Mouse (Mus musculus) MEL (cell line): Measurements from ENCODE around the gene Pck2. TPM values are rescaled to one million over a fixed set of nuclear protein-coding genes. Genes with fewer than 3 reads are reported as not detected.

ENCODE experiments used
- DNase-seq: peaks from one replicate; pipeline ENCODE4 v3.0.0; 2011; ENCODE audit warnings: low read depth, low spot score
- H3K27ac ChIP-seq: 2 replicates; pipeline ENCODE4 v1.5.1; 2012; ENCODE audit warnings: low read depth, mild to moderate bottlenecking, control low read depth, low read length, moderate library complexity; ENCODE audit not compliant: control insufficient read depth
- H3K27me3 ChIP-seq, 2 experiments: fragments of 150-350 bp in 1 of 2; sonication (generic) in 1 of 2; 2 replicates each; pipeline ENCODE4 v1.6.1; 2012; ENCODE audit warnings: low read length in 2 of 2, mild to moderate bottlenecking in 2 of 2, improper control_type of control experiment in 1 of 2, moderate library complexity in 1 of 2; ENCODE audit not compliant: insufficient read depth in 2 of 2, control insufficient read depth in 1 of 2
- H3K36me3 ChIP-seq, 2 experiments: 2 replicates each; pipeline ENCODE4 v1.6.1; 2012 to 2014; ENCODE audit warnings: low read length in 2 of 2, improper control_type of control experiment in 1 of 2, inconsistent platforms in 1 of 2, mild to moderate bottlenecking in 1 of 2; ENCODE audit not compliant: insufficient read depth in 2 of 2, control insufficient read depth in 1 of 2
- H3K4me1 ChIP-seq, 2 experiments: fragments of 150-350 bp in 1 of 2; sonication (generic) in 1 of 2; 2 replicates each; pipeline ENCODE4 v1.6.1; 2012; ENCODE audit warnings: low read length in 2 of 2, improper control_type of control experiment in 1 of 2, mild to moderate bottlenecking in 1 of 2; ENCODE audit not compliant: insufficient read depth in 2 of 2, control insufficient read depth in 1 of 2
- H3K4me3 ChIP-seq, 2 experiments: fragments of 150-350 bp in 1 of 2; sonication (generic) in 1 of 2; 2 replicates each; pipeline ENCODE4 v1.5.1; 2012; ENCODE audit warnings: low read depth in 2 of 2, low read length in 2 of 2, mild to moderate bottlenecking in 2 of 2, moderate library complexity in 2 of 2, control low read depth in 1 of 2, improper control_type of control experiment in 1 of 2; ENCODE audit not compliant: control insufficient read depth in 1 of 2, insufficient read depth in 1 of 2
- H3K79me2 ChIP-seq: 2 replicates; pipeline ENCODE4 v1.6.1; 2012; ENCODE audit warnings: mild to moderate bottlenecking, low read length, moderate library complexity; ENCODE audit not compliant: control insufficient read depth, poor library complexity, insufficient read depth
- H3K9ac ChIP-seq: 2 replicates; pipeline ENCODE4 v1.6.1; 2012; ENCODE audit warnings: low read depth, mild to moderate bottlenecking, control low read depth, low read length, moderate library complexity; ENCODE audit not compliant: control insufficient read depth, poor library complexity, severe bottlenecking
- H3K9me3 ChIP-seq: fragments of 150-350 bp; sonication (generic); replicated peaks from 2 replicates; pipeline ENCODE4 v1.6.1; 2012; ENCODE audit warnings: mild to moderate bottlenecking, low read length, improper control_type of control experiment, moderate library complexity; ENCODE audit not compliant: insufficient read depth
- BHLHE40 ChIP-seq: IDR thresholded peaks from 2 replicates; pipeline ENCODE4 v1.6.1; 2012; ENCODE audit warnings: low read depth, mild to moderate bottlenecking, inconsistent platforms, low read length, improper control_type of control experiment, borderline replicate concordance
- CHD1 ChIP-seq: IDR thresholded peaks from 2 replicates; pipeline ENCODE4 v1.6.1; 2012; ENCODE audit warnings: low read depth, mild to moderate bottlenecking, inconsistent platforms, low read length, improper control_type of control experiment
- CTCF ChIP-seq, 3 experiments: IDR thresholded peaks in 2 of 3; conservative IDR thresholded peaks in 1 of 3; 2 replicates each; pipeline ENCODE4 v1.5.1; 2011 to 2012; ENCODE audit warnings: low read length in 3 of 3, low read depth in 2 of 3, mild to moderate bottlenecking in 2 of 3, improper control_type of control experiment in 1 of 3, inconsistent platforms in 1 of 3, mixed read lengths in 1 of 3, moderate library complexity in 1 of 3; ENCODE audit not compliant: control insufficient read depth in 1 of 3, insufficient read depth in 1 of 3, poor library complexity in 1 of 3, severe bottlenecking in 1 of 3
- E2F4 ChIP-seq: IDR thresholded peaks from 2 replicates; pipeline ENCODE4 v1.6.1; 2011; ENCODE audit warnings: low read depth, low read length, improper control_type of control experiment, borderline replicate concordance
- EP300 ChIP-seq, 2 experiments: IDR thresholded peaks; 2 replicates each; pipeline ENCODE4 v1.6.1; 2011; ENCODE audit warnings: improper control_type of control experiment in 2 of 2, low read length in 2 of 2, low read depth in 1 of 2, mild to moderate bottlenecking in 1 of 2
- ETS1 ChIP-seq: IDR thresholded peaks from 2 replicates; pipeline ENCODE4 v1.6.1; 2012; ENCODE audit warnings: low read depth, mild to moderate bottlenecking, inconsistent platforms, low read length, improper control_type of control experiment, moderate library complexity
- GATA1 ChIP-seq: IDR thresholded peaks from 2 replicates; pipeline ENCODE4 v1.6.1; 2011; ENCODE audit warnings: low read depth, low read length, improper control_type of control experiment
- HCFC1 ChIP-seq: IDR thresholded peaks from 2 replicates; pipeline ENCODE4 v1.6.1; 2012; ENCODE audit warnings: low read depth, mild to moderate bottlenecking, inconsistent platforms, low read length, improper control_type of control experiment, moderate library complexity
- JUND ChIP-seq: IDR thresholded peaks from 2 replicates; pipeline ENCODE4 v1.6.1; 2011; ENCODE audit warnings: low read depth, mild to moderate bottlenecking, improper control_type of control experiment, low read length
- KAT2A ChIP-seq: conservative IDR thresholded peaks from 2 replicates; pipeline ENCODE4 v1.6.1; 2012; ENCODE audit warnings: low read depth, low read length, improper control_type of control experiment, inconsistent platforms
- MAFK ChIP-seq: IDR thresholded peaks from 2 replicates; pipeline ENCODE4 v1.6.1; 2011; ENCODE audit warnings: low read depth, mild to moderate bottlenecking, low read length, improper control_type of control experiment, borderline replicate concordance
- MAZ ChIP-seq: IDR thresholded peaks from 2 replicates; pipeline ENCODE4 v1.6.1; 2012; ENCODE audit warnings: low read depth, mild to moderate bottlenecking, inconsistent platforms, low read length, improper control_type of control experiment
- MEF2A ChIP-seq: IDR thresholded peaks from 2 replicates; pipeline ENCODE4 v1.6.1; 2014; ENCODE audit warnings: low read depth, mild to moderate bottlenecking, inconsistent platforms, low read length, improper control_type of control experiment; ENCODE audit not compliant: poor library complexity, insufficient replicate concordance, severe bottlenecking; ENCODE audit errors: extremely low read depth
- MYB ChIP-seq: IDR thresholded peaks from 2 replicates; pipeline ENCODE4 v1.6.1; 2011; ENCODE audit warnings: mild to moderate bottlenecking, low read depth, low read length, improper control_type of control experiment
- NELFE ChIP-seq: IDR thresholded peaks from 2 replicates; pipeline ENCODE4 v1.6.1; 2011; ENCODE audit warnings: low read depth, low read length, improper control_type of control experiment
- POLR2A ChIP-seq, 2 experiments: IDR thresholded peaks; 2 replicates each; pipeline ENCODE4 v1.6.1; 2011 to 2012; ENCODE audit warnings: low read length in 2 of 2, mild to moderate bottlenecking in 2 of 2, control low read depth in 1 of 2, improper control_type of control experiment in 1 of 2, low read depth in 1 of 2, moderate library complexity in 1 of 2; ENCODE audit not compliant: control insufficient read depth in 1 of 2, insufficient read depth in 1 of 2, poor library complexity in 1 of 2
- POLR2AphosphoS2 ChIP-seq: IDR thresholded peaks from 2 replicates; pipeline ENCODE4 v1.6.1; 2011; ENCODE audit warnings: low read length, improper control_type of control experiment
- POLR2AphosphoS5 ChIP-seq: IDR thresholded peaks from 2 replicates; pipeline ENCODE4 v1.6.1; 2012; ENCODE audit warnings: low read depth, borderline replicate concordance, mild to moderate bottlenecking, inconsistent platforms, low read length, moderate library complexity, mixed read lengths
- RAD21 ChIP-seq: IDR thresholded peaks from 2 replicates; pipeline ENCODE4 v1.6.1; 2011; ENCODE audit warnings: mild to moderate bottlenecking, low read depth, low read length, improper control_type of control experiment
- RCOR1 ChIP-seq: IDR thresholded peaks from 2 replicates; pipeline ENCODE4 v1.6.1; 2012; ENCODE audit warnings: low read depth, mild to moderate bottlenecking, inconsistent platforms, low read length, improper control_type of control experiment
- SMC3 ChIP-seq: IDR thresholded peaks from 2 replicates; pipeline ENCODE4 v1.6.1; 2011; ENCODE audit warnings: low read depth, low read length, improper control_type of control experiment
- TBP ChIP-seq: IDR thresholded peaks from 2 replicates; pipeline ENCODE4 v1.8.0; 2011; ENCODE audit warnings: low read depth, low read length, improper control_type of control experiment
- TCF12 ChIP-seq: IDR thresholded peaks from 2 replicates; pipeline ENCODE4 v1.6.1; 2014; ENCODE audit warnings: low read depth, mild to moderate bottlenecking, inconsistent platforms, low read length, improper control_type of control experiment, moderate library complexity
- USF1 ChIP-seq: IDR thresholded peaks from 2 replicates; pipeline ENCODE4 v1.6.1; 2014; ENCODE audit warnings: low read depth, mild to moderate bottlenecking, inconsistent platforms, low read length, improper control_type of control experiment, moderate library complexity
- USF2 ChIP-seq, 2 experiments: IDR thresholded peaks; 2 replicates each; pipeline ENCODE4 v1.6.1; 2011 to 2012; ENCODE audit warnings: improper control_type of control experiment in 2 of 2, low read length in 2 of 2, borderline replicate concordance in 1 of 2, inconsistent platforms in 1 of 2, low read depth in 1 of 2, mild to moderate bottlenecking in 1 of 2; ENCODE audit not compliant: insufficient read depth in 1 of 2
- ZC3H11A ChIP-seq: IDR thresholded peaks from 2 replicates; pipeline ENCODE4 v1.6.1; 2012; ENCODE audit warnings: low read depth, mild to moderate bottlenecking, inconsistent platforms, low read length, improper control_type of control experiment
- ZKSCAN1 ChIP-seq: IDR thresholded peaks from 2 replicates; pipeline ENCODE4 v1.6.1; 2012; ENCODE audit warnings: low read depth, mild to moderate bottlenecking, inconsistent platforms, low read length, improper control_type of control experiment, moderate library complexity
- ZNF384 ChIP-seq: IDR thresholded peaks from 2 replicates; pipeline ENCODE4 v1.6.1; 2012; ENCODE audit warnings: low read depth, mild to moderate bottlenecking, inconsistent platforms, low read length, improper control_type of control experiment
- polyA plus RNA-seq, 2 experiments: library from polyadenylated mRNA; stranded (reverse) in 1 of 2; unstranded in 1 of 2; fragments of >175 nt in 1 of 2; fragments of >200 nt in 1 of 2; gene quantifications; 2 replicates each; pipeline versions ENCODE4 v1.2.1 to v1.2.4; 2012; ENCODE audit warnings: low replicate concordance in 2 of 2, low read depth in 1 of 2; ENCODE audit not compliant: insufficient read length in 2 of 2, insufficient read depth in 1 of 2, missing spikeins in 1 of 2
- total RNA-seq: library from RNA; depleted of rRNA; stranded (reverse); fragments of 300-350 nt; gene quantifications from 2 replicates; pipeline ENCODE4 v1.2.3, GENCODE M21; 2012

Pck2 gene
- total and polyA plus RNA-seq, 3 experiments, result 17.0 to 103 (median 63.7) TPM

DNA sequence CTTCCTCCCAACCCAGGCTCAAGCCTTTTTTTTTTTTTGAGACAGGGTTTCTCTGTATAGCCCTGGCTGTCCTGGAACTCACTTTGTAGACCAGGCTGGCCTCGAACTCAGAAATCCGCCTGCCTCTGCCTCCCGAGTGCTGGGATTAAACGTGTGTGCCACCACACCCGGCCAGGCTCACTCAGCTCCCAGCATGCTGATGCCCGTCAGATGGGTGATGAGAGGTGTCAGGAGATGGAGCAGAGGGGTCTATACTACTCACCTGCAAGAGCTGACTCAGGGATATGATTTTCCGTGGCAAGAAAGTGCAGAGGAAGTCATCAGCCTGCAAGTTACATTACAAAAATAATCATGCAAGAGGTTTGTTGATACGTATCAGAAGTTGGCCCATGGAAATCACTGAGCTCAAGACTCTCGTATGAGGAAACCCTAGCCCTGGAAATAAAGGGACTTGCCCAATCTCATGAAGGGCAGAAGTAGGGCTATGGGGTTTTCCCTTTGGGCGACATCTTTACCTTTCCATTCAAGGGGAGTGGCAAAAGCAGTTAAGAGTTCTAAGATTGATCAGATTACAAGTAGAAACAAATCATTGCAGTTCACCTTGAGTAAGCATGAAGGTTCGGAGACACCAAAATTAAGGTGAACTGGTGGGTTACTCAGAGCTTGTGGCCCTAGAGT lies 49.8 kb downstream of the Pck2 start:
- peak; percentile 35 for DNase-seq
- H3K79me2 ChIP-seq, result peaks cover 24% of the 10 kb centered on the region
- TF ChIP-seq TBP (no peak), TCF12 (no peak), RCOR1 (0 out of 2 replicates have a peak, but pooled peaks have one; percentile 8), POLR2A (IDR thresholded peaks at IDR 0.05; ENCODE audit: control insufficient read depth in 1 of 2, insufficient read depth in 1 of 2, low read depth in 1 of 2, low read length in 2 of 2, poor library complexity in 1 of 2) (no peak)
- H3K36me3 ChIP-seq, result peaks cover 3 to 30% of the 10 kb centered on the region in 2 experiments; a peak in 3 of 4 replicates
- peak overlapping the region; percentile 65 for H3K9ac ChIP-seq
- peaks cover 3 to 44% of the 10 kb centered on the region in 2 experiments for H3K4me1 ChIP-seq
- no peaks in the 10 kb centered on the region for H3K9me3 ChIP-seq
- H3K4me3 ChIP-seq, result peak overlapping the region; percentile 80 to 94
- H3K27me3 ChIP-seq, result no peaks in the 10 kb centered on the region
- peak overlapping the region; percentile 35; the same call in 1 of the 2 replicates for H3K27ac ChIP-seq

DNA sequence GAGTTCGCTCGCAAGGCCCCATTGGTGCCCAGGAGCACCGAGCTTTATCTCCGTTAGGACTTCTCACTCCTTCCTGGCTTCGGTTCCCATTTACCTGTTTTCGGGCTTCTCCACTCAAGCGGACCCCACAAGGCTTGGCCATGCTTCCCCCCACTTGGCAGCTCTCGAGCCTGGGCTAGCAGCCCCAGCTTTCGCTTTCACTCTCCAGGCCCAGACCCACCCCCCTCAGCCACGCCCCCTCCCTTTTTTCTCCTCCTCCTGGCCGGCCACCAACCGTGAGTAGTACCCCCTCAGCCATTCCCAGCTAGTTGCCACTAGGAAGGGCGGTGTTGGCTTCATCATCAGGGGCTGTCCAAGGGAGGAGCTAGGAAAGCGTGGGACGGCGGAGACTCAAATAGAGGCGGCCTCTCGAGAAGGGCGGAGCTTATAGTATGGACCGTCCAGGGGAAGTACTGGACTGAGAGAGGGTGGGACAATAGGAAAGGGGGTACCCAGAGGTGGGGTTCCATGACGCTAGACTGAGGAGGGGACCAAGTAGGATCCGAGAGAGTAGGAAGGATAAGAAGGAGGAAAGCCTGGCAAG lies 50.8 kb downstream of the Pck2 start, which contains the start of gene Psme2:
Psme2 (minus strand) TSS at position 366 of the 583 bp plus-strand sequence.
- no peaks in the 10 kb centered on the region for H3K9me3 ChIP-seq
- H3K4me1 ChIP-seq, result peaks cover 3 to 39% of the 10 kb centered on the region in 2 experiments
- H3K4me3 ChIP-seq, result peak within 1 kb of the TSS; percentile 80 to 94
- peaks cover 24% of the 10 kb centered on the region for H3K79me2 ChIP-seq
- peaks cover 3 to 25% of the 10 kb centered on the region in 2 experiments; a peak in 3 of 4 replicates for H3K36me3 ChIP-seq
- H3K27me3 ChIP-seq, result no peaks in the 10 kb centered on the region
- H3K27ac ChIP-seq, result peak within 1 kb of the TSS; percentile 86
- peak within 1 kb of the TSS; percentile 82 for H3K9ac ChIP-seq
- DNase-seq, result peak; percentile 98
- TF ChIP-seq MAFK, result no peak
- no peak for TF ChIP-seq ZC3H11A
- TF ChIP-seq GATA1, result no peak
- TF ChIP-seq POLR2AphosphoS5, result no peak
- TF ChIP-seq USF2 (IDR thresholded peaks at IDR 0.05; ENCODE audit: borderline replicate concordance in 1 of 2, insufficient read depth in 1 of 2, low read depth in 1 of 2, low read length in 2 of 2), result no peak
- TF ChIP-seq RCOR1, result no peak
- TF ChIP-seq CHD1, result no peak
- 0 out of 2 replicates have a peak, but pooled peaks have one; percentile 56 for TF ChIP-seq ETS1
- TF ChIP-seq RAD21, result no peak
- no peak for TF ChIP-seq ZKSCAN1
- TF ChIP-seq EP300 (IDR thresholded peaks at IDR 0.05; ENCODE audit: low read depth in 1 of 2, low read length in 2 of 2), result peak in 1 of 2 experiments; percentile 0; a peak in 1 of 4 replicates
- TF ChIP-seq MEF2A, result no peak
- no peak; the same call in 1 of the 2 replicates for TF ChIP-seq HCFC1
- TF ChIP-seq SMC3, result no peak
- TF ChIP-seq NELFE, result peak; percentile 18; the same call in 1 of the 2 replicates
- no peak for TF ChIP-seq JUND
- TF ChIP-seq POLR2AphosphoS2, result peak; percentile 74
- TF ChIP-seq BHLHE40, result no peak
- peak; percentile 54 to 66; a peak in 2 of 4 replicates for TF ChIP-seq POLR2A (IDR thresholded peaks at IDR 0.05; ENCODE audit: control insufficient read depth in 1 of 2, insufficient read depth in 1 of 2, low read depth in 1 of 2, low read length in 2 of 2, poor library complexity in 1 of 2)
- TF ChIP-seq KAT2A, result no peak
- no peak for TF ChIP-seq E2F4
- no peak for TF ChIP-seq TBP
- no peak for TF ChIP-seq MAZ
- no peak for TF ChIP-seq CTCF (IDR thresholded peaks at IDR 0.05 in 2 of 3, conservative IDR thresholded peaks at IDR 0.05 in 1 of 3; ENCODE audit: control insufficient read depth in 1 of 3, insufficient read depth in 1 of 3, low read depth in 2 of 3, low read length in 3 of 3, poor library complexity in 1 of 3, severe bottlenecking in 1 of 3)
- TF ChIP-seq ZNF384, result no peak
- no peak for TF ChIP-seq MYB
- no peak for TF ChIP-seq USF1
